Mouse (Mus musculus): ENCODE results near the gene Gm21897. TPM values are rescaled to one million over a fixed set of nuclear protein-coding genes. Genes with fewer than 3 reads are reported as not detected.
"Not testable (repeated sequence)": the region's sequence is repeated elsewhere in the genome, so short reads cannot be mapped to it uniquely, and the experiment has no call there.

Gene Gm21897
- total RNA-seq (2014; fragmentation: Nextera tagmentation), result not detected in 2 replicates
- not detected in 2 replicates for total RNA-seq (2017)
- polyA plus RNA-seq (2012), result not detected in 2 replicates

DNA sequence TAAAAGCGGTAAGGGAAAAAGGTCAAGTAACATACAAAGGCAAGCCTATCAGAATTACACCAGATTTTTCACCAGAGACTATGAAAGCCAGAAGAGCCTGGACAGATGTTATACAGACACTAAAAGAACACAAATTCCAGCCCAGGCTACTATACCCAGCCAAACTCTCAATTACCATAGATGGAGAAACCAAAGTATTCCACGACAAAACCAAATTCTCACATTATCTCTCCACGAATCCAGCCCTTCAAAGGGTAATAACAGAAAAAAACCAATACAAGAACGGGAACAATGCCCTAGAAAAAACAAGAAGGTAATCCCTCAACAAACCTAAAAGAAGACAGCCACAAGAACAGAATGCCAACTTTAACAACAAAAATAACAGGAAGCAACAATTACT is at the start of gene Gm21897:
Gene Gm21897, plus strand, starts transcription at position 301 of the 400 bp plus-strand sequence.
- not testable (repeated sequence) for H3K36me3 ChIP-seq (replicated peaks); ATAC-seq (ENCODE audit: extremely low read depth, insufficient number of reproducible peaks, low FRiP score, poor library complexity, severe bottlenecking); DNase-seq (ENCODE audit: low spot score); H3K9me3 ChIP-seq (replicated peaks); H3K4me3 ChIP-seq (ENCODE audit: low read depth, low read length); H3K4me1 ChIP-seq (ENCODE audit: insufficient read depth, low read depth, low read length); H3K27me3 ChIP-seq (ENCODE audit: insufficient read depth, low read length)

DNA sequence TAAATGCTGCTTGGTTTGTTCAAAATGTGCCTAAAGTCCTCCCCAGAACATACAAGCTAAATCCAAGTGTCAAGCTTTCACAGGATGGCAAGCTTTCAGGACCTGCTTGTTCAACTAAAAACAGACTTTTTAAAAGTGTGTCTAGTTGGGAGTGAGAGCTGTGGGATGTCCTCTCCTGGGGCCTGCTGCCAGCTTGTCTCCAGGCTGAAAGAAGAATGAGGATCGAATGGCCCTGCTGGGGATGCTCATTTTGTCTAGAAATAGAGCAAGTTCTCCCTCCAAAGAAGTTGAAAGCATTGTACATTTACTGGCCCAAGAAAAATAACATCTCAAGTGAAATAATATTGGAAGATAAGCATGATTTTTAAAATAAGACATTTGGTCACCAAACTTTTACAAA is 45.0 kb upstream of the Gm21897 start:
- TF ChIP-seq GATA1 (IDR thresholded peaks at IDR 0.05; ENCODE audit: borderline replicate concordance, low read length) (no peak), CTCF (IDR thresholded peaks at IDR 0.05; ENCODE audit: low read depth, low read length) (no peak), GATA2 (IDR thresholded peaks at IDR 0.05; ENCODE audit: borderline replicate concordance, low read depth, low read length) (no peak), TAL1 (conservative IDR thresholded peaks at IDR 0.05; ENCODE audit: low read depth, low read length) (no peak)
- no peak for ATAC-seq (ENCODE audit: extremely low read depth, insufficient number of reproducible peaks, low FRiP score, poor library complexity, severe bottlenecking)
- Histone ChIP-seq H3K27me3 (ENCODE audit: insufficient read depth, low read length) (no peaks in the 10 kb centered on the region), H3K4me3 (ENCODE audit: low read depth, low read length) (no peak overlapping the region), H3K4me1 (ENCODE audit: insufficient read depth, low read depth, low read length) (no peaks in the 10 kb centered on the region), H3K36me3 (replicated peaks) (no peaks in the 10 kb centered on the region), H3K9me3 (replicated peaks) (no peaks in the 10 kb centered on the region)
- DNase-seq (ENCODE audit: low spot score), result no peak

GRCm38 (mm10) chr16:15277461-15277860 is 39.8 kb upstream of the Gm21897 start:
- no peaks in the 10 kb centered on the region for H3K4me1 ChIP-seq (ENCODE audit: insufficient read depth, low read depth, low read length)
- TF ChIP-seq GATA1 (IDR thresholded peaks at IDR 0.05; ENCODE audit: borderline replicate concordance, low read length) (no peak), TAL1 (conservative IDR thresholded peaks at IDR 0.05; ENCODE audit: low read depth, low read length) (no peak), CTCF (IDR thresholded peaks at IDR 0.05; ENCODE audit: low read depth, low read length) (no peak), GATA2 (IDR thresholded peaks at IDR 0.05; ENCODE audit: borderline replicate concordance, low read depth, low read length) (no peak), POLR2AphosphoS5 (IDR thresholded peaks at IDR 0.05; ENCODE audit: insufficient replicate concordance, low read depth, low read length) (no peak)
- DNase-seq (ENCODE audit: low spot score) (no peak), ATAC-seq (ENCODE audit: extremely low read depth, insufficient number of reproducible peaks, low FRiP score, poor library complexity, severe bottlenecking) (no peak)
- H3K4me3 ChIP-seq (ENCODE audit: low read depth, low read length), result no peak overlapping the region
- H3K27me3 ChIP-seq (ENCODE audit: insufficient read depth, low read length), result no peaks in the 10 kb centered on the region
- H3K9me3 ChIP-seq (replicated peaks), result no peaks in the 10 kb centered on the region
- H3K36me3 ChIP-seq (replicated peaks), result no peaks in the 10 kb centered on the region

GRCm38 (mm10) chr16:15293041-15293440 is 24.2 kb upstream of the Gm21897 start:
- no peaks in the 10 kb centered on the region for H3K9me3 ChIP-seq (replicated peaks)
- no peak for TF ChIP-seq GATA1 (IDR thresholded peaks at IDR 0.05; ENCODE audit: borderline replicate concordance, low read length)
- no peak for TF ChIP-seq CTCF (IDR thresholded peaks at IDR 0.05; ENCODE audit: low read depth, low read length)
- TF ChIP-seq TAL1 (conservative IDR thresholded peaks at IDR 0.05; ENCODE audit: low read depth, low read length), result no peak
- TF ChIP-seq GATA2 (IDR thresholded peaks at IDR 0.05; ENCODE audit: borderline replicate concordance, low read depth, low read length), result no peak
- TF ChIP-seq POLR2AphosphoS5 (IDR thresholded peaks at IDR 0.05; ENCODE audit: insufficient replicate concordance, low read depth, low read length), result no peak
- no peak overlapping the region for H3K4me3 ChIP-seq (ENCODE audit: low read depth, low read length)
- H3K27me3 ChIP-seq (ENCODE audit: insufficient read depth, low read length), result no peaks in the 10 kb centered on the region
- H3K36me3 ChIP-seq (replicated peaks), result no peaks in the 10 kb centered on the region
- H3K4me1 ChIP-seq (ENCODE audit: insufficient read depth, low read depth, low read length), result no peaks in the 10 kb centered on the region
- no peak for DNase-seq (ENCODE audit: low spot score)
- ATAC-seq (ENCODE audit: extremely low read depth, insufficient number of reproducible peaks, low FRiP score, poor library complexity, severe bottlenecking), result no peak

DNA sequence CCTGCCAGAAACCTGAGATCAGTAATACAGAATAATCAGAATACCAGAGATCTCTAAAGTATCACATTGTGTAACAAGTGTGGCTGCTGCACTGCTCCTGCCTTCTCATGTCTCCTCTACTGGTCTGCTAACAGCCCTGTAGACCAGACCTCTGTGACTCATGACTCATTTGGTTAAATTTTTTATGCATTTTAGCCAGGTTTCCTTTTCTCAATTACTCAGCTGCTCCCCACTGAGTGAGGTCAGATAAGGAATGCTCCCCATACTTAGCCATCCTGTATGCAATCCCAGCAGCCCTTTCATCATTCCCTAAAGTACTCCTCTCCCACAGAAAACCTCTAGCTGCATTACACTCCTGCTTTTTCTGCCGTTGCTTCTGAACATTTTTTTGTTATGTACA is 23.0 kb upstream of the Gm21897 start:
- ATAC-seq (ENCODE audit: extremely low read depth, insufficient number of reproducible peaks, low FRiP score, poor library complexity, severe bottlenecking), result no peak
- no peaks in the 10 kb centered on the region for H3K36me3 ChIP-seq (replicated peaks)
- no peaks in the 10 kb centered on the region for H3K9me3 ChIP-seq (replicated peaks)
- DNase-seq (ENCODE audit: low spot score), result no peak
- no peaks in the 10 kb centered on the region for H3K27me3 ChIP-seq (ENCODE audit: insufficient read depth, low read length)
- H3K4me1 ChIP-seq (ENCODE audit: insufficient read depth, low read depth, low read length), result no peaks in the 10 kb centered on the region
- H3K4me3 ChIP-seq (ENCODE audit: low read depth, low read length), result no peak overlapping the region
- TF ChIP-seq GATA1 (IDR thresholded peaks at IDR 0.05; ENCODE audit: borderline replicate concordance, low read length) (no peak), TAL1 (conservative IDR thresholded peaks at IDR 0.05; ENCODE audit: low read depth, low read length) (no peak), CTCF (IDR thresholded peaks at IDR 0.05; ENCODE audit: low read depth, low read length) (no peak), GATA2 (IDR thresholded peaks at IDR 0.05; ENCODE audit: borderline replicate concordance, low read depth, low read length) (no peak), POLR2AphosphoS5 (IDR thresholded peaks at IDR 0.05; ENCODE audit: insufficient replicate concordance, low read depth, low read length) (no peak)

DNA sequence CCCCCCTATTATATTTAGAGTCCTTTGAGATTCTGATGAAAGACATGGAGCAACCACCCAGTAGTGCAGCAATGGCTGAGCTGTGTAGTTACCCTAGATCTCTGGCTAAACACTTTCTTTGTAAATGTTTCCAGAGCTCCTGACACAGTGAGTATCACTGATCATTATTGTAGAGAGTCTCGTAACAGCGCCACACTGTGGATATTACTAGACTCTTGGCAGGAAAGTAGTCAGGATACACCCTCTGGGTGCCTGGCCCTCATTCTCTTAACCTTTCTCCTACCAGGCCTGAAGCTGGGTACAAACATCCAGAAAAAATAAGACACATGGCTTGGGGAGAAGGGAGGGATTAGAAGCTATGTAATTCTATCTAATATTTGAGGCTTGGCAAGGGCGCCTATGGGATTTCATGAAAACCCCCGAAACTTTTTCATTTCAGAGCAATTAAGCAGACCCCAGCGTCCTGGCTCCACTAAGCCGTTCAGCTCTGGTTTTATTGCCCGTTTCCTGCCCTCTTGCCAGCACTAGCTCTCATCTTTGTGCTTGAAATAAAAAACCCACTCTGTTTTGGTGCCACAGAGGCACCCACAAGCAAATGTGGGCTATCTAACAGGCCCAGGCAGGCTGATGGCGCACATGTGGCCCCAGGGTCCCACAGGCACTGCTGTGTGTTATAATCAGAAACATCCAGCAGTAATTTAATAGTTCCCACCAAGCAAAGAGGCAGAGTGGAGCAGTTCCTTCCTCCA is 22.2 kb upstream of the Gm21897 start:
- TF ChIP-seq GATA1 (IDR thresholded peaks at IDR 0.05; ENCODE audit: borderline replicate concordance, low read length), result no peak
- H3K27me3 ChIP-seq (ENCODE audit: insufficient read depth, low read length), result no peaks in the 10 kb centered on the region
- ATAC-seq (ENCODE audit: extremely low read depth, insufficient number of reproducible peaks, low FRiP score, poor library complexity, severe bottlenecking) (no peak), DNase-seq (ENCODE audit: low spot score) (no peak)
- no peaks in the 10 kb centered on the region for H3K36me3 ChIP-seq (replicated peaks)
- no peaks in the 10 kb centered on the region for H3K9me3 ChIP-seq (replicated peaks)
- H3K4me3 ChIP-seq (ENCODE audit: low read depth, low read length), result no peak overlapping the region
- H3K4me1 ChIP-seq (ENCODE audit: insufficient read depth, low read depth, low read length), result no peaks in the 10 kb centered on the region

- Histone ChIP-seq H3K27me3 (ENCODE audit: insufficient read depth, low read length) (no peaks in the 10 kb centered on the region), H3K4me1 (ENCODE audit: insufficient read depth, low read depth, low read length) (no peaks in the 10 kb centered on the region), H3K36me3 (replicated peaks) (no peaks in the 10 kb centered on the region), H3K9me3 (replicated peaks) (no peaks in the 10 kb centered on the region), H3K4me3 (ENCODE audit: low read depth, low read length) (no peak overlapping the region)
- TF ChIP-seq GATA1 (IDR thresholded peaks at IDR 0.05; ENCODE audit: borderline replicate concordance, low read length) (no peak), TAL1 (conservative IDR thresholded peaks at IDR 0.05; ENCODE audit: low read depth, low read length) (no peak), POLR2AphosphoS5 (IDR thresholded peaks at IDR 0.05; ENCODE audit: insufficient replicate concordance, low read depth, low read length) (no peak), CTCF (IDR thresholded peaks at IDR 0.05; ENCODE audit: low read depth, low read length) (no peak), GATA2 (IDR thresholded peaks at IDR 0.05; ENCODE audit: borderline replicate concordance, low read depth, low read length) (no peak)
- ATAC-seq (ENCODE audit: extremely low read depth, insufficient number of reproducible peaks, low FRiP score, poor library complexity, severe bottlenecking) (no peak), DNase-seq (ENCODE audit: low spot score) (no peak)
These were observed 17.3 kb downstream of the Gm21897 start for GRCm38 (mm10) chr16:15334526-15334925.

All from G1E (cell line).